Mouse (Mus musculus) testis, adult 2 months (tissue): ENCODE data around the gene Ttc39b. TPM values are rescaled to one million over a fixed set of nuclear protein-coding genes. Genes with fewer than 3 reads are reported as not detected.
"Not testable (repeated sequence)": the region's sequence is repeated elsewhere in the genome, so short reads cannot be mapped to it uniquely, and the experiment has no call there.

Experiments used
- H3K27ac ChIP-seq: fragments of 200-500 bp; 2 replicates; pipeline ENCODE4 v1.5.1; 2012; ENCODE audit warnings: low read depth, low read length; ENCODE audit not compliant: control insufficient read depth, insufficient read depth
- H3K27me3 ChIP-seq: fragments of 200-500 bp; 2 replicates; pipeline ENCODE4 v1.6.1; 2012; ENCODE audit warnings: mild to moderate bottlenecking, low read length, moderate library complexity; ENCODE audit not compliant: control insufficient read depth, insufficient read depth
- H3K36me3 ChIP-seq: fragments of 200-500 bp; 2 replicates; pipeline ENCODE4 v1.6.1; 2012; ENCODE audit warnings: mild to moderate bottlenecking, low read length; ENCODE audit not compliant: control insufficient read depth, insufficient read depth
- H3K4me1 ChIP-seq: fragments of 200-500 bp; 2 replicates; pipeline ENCODE4 v1.6.1; 2012; ENCODE audit warnings: low read length; ENCODE audit not compliant: control insufficient read depth, insufficient read depth
- H3K4me3 ChIP-seq: fragments of 200-500 bp; 2 replicates; pipeline ENCODE4 v1.5.1; 2012; ENCODE audit warnings: low read depth, mild to moderate bottlenecking, low read length, moderate library complexity, mixed read lengths; ENCODE audit not compliant: control insufficient read depth
- CTCF ChIP-seq: fragments of 200-500 bp; IDR thresholded peaks from 2 replicates; pipeline ENCODE4 v1.5.1; 2012; ENCODE audit warnings: low read depth, mild to moderate bottlenecking, inconsistent platforms, low read length, moderate library complexity; ENCODE audit not compliant: control insufficient read depth, insufficient read depth, insufficient replicate concordance
- POLR2A ChIP-seq: fragments of 200-500 bp; IDR thresholded peaks from 2 replicates; pipeline ENCODE4 v1.6.1; 2012; ENCODE audit warnings: low read depth, mild to moderate bottlenecking, inconsistent platforms, low read length, moderate library complexity; ENCODE audit not compliant: control insufficient read depth
- polyA plus RNA-seq: library from polyadenylated mRNA; depleted of rRNA; stranded (reverse); fragments of >200 nt; gene quantifications from 2 replicates; pipeline ENCODE4 v1.2.3, GENCODE M21; 2012

The Ttc39b gene
- polyA plus RNA-seq, 1 experiment: 6.6 TPM

GRCm38 (mm10) chr4:83258273-83258672 lies 65.8 kb downstream of the Ttc39b start:
- Histone ChIP-seq H3K36me3 (no peaks in the 10 kb centered on the region), H3K27me3 (no peaks in the 10 kb centered on the region), H3K27ac (no peak overlapping the region), H3K4me1 (peaks cover 3% of the 10 kb centered on the region), H3K4me3 (no peak overlapping the region)
- TF ChIP-seq CTCF (no peak), POLR2A (no peak)

- Histone ChIP-seq H3K27ac (no peak overlapping the region), H3K4me1 (peaks cover 3% of the 10 kb centered on the region), H3K4me3 (no peak overlapping the region), H3K27me3 (no peaks in the 10 kb centered on the region), H3K36me3 (no peaks in the 10 kb centered on the region)
- TF ChIP-seq CTCF (no peak), POLR2A (no peak)
Observed at GRCm38 (mm10) chr4:83257279-83258260, 66.5 kb downstream of the Ttc39b start.

GRCm38 (mm10) chr4:83256779-83257178 lies 67.3 kb downstream of the Ttc39b start:
- Histone ChIP-seq H3K27ac (no peak overlapping the region), H3K4me1 (peaks cover 3% of the 10 kb centered on the region), H3K36me3 (no peaks in the 10 kb centered on the region), H3K4me3 (no peak overlapping the region), H3K27me3 (no peaks in the 10 kb centered on the region)
- TF ChIP-seq POLR2A: no peak
- no peak for TF ChIP-seq CTCF

- TF ChIP-seq POLR2A: no peak
- TF ChIP-seq CTCF: no peak
- Histone ChIP-seq H3K27ac (no peak overlapping the region), H3K4me3 (no peak overlapping the region; the same call in 1 of the 2 replicates), H3K27me3 (no peaks in the 10 kb centered on the region), H3K4me1 (peaks cover 3% of the 10 kb centered on the region), H3K36me3 (no peaks in the 10 kb centered on the region)
Observed at GRCm38 (mm10) chr4:83254941-83255340, 69.1 kb downstream of the Ttc39b start.

- no peak for TF ChIP-seq CTCF
- TF ChIP-seq POLR2A: no peak
Observed at GRCm38 (mm10) chr4:83253679-83254078, 70.4 kb downstream of the Ttc39b start.

GRCm38 (mm10) chr4:83243706-83244105 lies 80.3 kb downstream of the Ttc39b start:
- H3K36me3 ChIP-seq: peaks cover 9% of the 10 kb centered on the region
- H3K4me1 ChIP-seq: no peaks in the 10 kb centered on the region

More at GRCm38 (mm10) chr4:83253679-83254078, 70.4 kb downstream of the Ttc39b start:
- no peak overlapping the region for H3K4me3 ChIP-seq
- H3K4me1 ChIP-seq: peaks cover 3% of the 10 kb centered on the region
- no peaks in the 10 kb centered on the region for H3K27me3 ChIP-seq
- no peak overlapping the region for H3K27ac ChIP-seq
- no peaks in the 10 kb centered on the region for H3K36me3 ChIP-seq

GRCm38 (mm10) chr4:83241630-83242029 lies 82.4 kb downstream of the Ttc39b start:
- TF ChIP-seq CTCF (no peak), POLR2A (no peak)
- H3K27ac ChIP-seq: no peak overlapping the region
- no peaks in the 10 kb centered on the region for H3K27me3 ChIP-seq
- peaks cover 7% of the 10 kb centered on the region for H3K36me3 ChIP-seq
- no peak overlapping the region for H3K4me3 ChIP-seq
- H3K4me1 ChIP-seq: no peaks in the 10 kb centered on the region

More at GRCm38 (mm10) chr4:83243706-83244105, 80.3 kb downstream of the Ttc39b start:
- Histone ChIP-seq H3K4me3 (no peak overlapping the region), H3K27ac (no peak overlapping the region), H3K27me3 (no peaks in the 10 kb centered on the region)
- TF ChIP-seq CTCF (no peak), POLR2A (no peak)

GRCm38 (mm10) chr4:83237656-83238055 lies 86.4 kb downstream of the Ttc39b start:
- no peak overlapping the region for H3K27ac ChIP-seq
- no peaks in the 10 kb centered on the region for H3K4me1 ChIP-seq
- H3K27me3 ChIP-seq: no peaks in the 10 kb centered on the region
- peaks cover 2% of the 10 kb centered on the region; the same call in 1 of the 2 replicates for H3K36me3 ChIP-seq
- no peak overlapping the region for H3K4me3 ChIP-seq
- TF ChIP-seq CTCF: no peak
- no peak for TF ChIP-seq POLR2A

- H3K4me1 ChIP-seq, H3K36me3 ChIP-seq, H3K27me3 ChIP-seq, H3K27ac ChIP-seq, H3K4me3 ChIP-seq: not testable (repeated sequence)
Observed at GRCm38 (mm10) chr4:83235304-83235703, 88.8 kb downstream of the Ttc39b start.
